Mouse (Mus musculus) kidney, adult 9 months (tissue): ENCODE measurements around the gene Arid5b.

Experiments used
- DNase-seq: peaks from one replicate; pipeline ENCODE4 v3.0.0; 2022

The Arid5b gene

DNA sequence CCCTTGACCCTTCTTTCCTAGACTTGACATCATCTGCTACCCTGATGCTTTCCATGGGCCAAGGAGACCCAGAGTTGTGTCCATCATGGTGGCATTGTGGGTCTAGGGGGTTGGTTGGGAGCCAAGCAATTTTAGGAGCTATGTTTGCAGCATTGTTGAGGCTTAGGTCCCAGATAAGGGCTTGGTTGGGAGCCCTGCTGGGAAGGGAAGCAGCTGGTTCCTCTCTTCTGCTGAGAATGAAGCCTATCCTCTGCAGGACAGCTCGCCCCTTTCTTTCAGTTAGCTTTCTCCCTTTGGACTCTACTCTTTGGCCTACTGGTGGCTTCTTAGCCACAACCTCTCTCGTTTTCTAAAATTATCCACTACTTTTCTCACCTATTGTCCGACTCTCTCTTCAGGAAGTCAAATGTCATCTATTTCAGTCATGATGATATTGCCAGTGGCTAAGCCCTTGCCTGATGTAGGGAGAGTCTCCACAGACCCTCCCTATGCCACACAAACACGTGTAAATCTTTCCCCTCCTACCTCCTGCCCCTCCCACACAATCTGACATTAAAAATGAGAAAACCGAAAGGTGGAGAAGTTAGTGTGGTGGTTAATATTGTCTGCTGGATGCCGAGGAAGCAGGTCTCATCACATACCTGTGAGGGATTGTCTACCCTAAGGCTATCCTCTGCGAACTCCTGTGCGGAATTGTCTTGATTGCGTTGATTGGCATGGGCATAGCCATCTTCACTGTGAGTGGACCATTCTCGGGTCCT is 198.4 kb downstream of the Arid5b start:
- DNase-seq = no peak

DNA sequence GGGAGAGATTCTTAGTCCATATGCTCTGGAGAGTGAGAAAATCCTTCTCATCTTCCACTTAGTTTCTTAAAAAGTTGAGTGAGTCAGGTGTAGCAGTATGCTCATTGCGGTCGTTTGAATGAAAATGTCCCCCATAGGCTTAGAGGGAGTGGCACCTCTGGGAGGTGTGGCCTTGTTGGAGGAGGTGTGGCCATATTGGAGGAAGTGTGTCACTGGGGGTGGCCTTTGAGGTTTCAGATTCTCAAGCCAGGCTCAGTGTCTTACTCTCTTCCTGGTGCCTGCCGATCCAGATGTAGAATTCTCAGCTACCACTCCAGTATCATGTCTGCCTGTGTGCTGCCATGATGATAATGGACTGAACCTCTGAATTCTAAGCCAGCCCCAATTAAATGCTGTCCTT is 199.8 kb downstream of the Arid5b start:
- DNase-seq = no peak

DNA sequence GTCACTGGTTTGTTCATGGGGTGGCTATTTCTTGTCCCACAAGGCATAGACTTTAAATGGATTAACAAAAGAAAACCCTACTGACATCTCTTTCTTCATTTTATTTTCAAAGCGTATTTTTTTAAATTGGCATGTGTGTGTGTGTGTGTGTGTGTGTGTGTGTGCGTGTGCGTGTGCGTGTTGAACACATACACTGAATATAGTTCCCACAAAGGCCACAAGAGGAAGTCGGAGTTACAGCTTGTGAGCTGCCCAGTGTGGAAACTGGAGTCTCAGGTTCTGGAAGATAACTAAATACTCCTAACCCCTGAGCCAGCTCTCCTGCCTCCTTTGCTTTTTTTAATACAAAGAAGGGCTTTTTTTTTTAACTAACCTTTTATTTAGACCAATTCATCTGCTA is 203.4 kb downstream of the Arid5b start:
- DNase-seq = no peak

DNA sequence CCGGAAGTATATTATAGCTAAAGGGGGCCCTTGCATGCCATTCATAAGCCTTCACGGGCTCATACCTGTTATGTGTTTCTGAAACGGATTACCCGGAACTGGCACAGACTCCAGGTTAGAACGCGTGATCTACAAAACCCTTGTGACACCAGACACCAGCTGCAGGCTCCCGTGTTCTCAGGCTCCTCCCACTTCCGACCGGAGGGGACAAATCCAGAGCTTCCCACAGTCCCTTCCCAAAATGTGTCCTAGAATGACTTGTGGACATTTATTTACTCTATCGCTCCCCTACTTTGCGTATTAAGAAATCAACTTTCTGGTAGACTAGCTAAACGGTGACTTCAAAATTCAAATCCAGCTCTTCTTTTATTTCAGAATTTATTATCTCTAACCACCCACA is 204.2 kb downstream of the Arid5b start:
- no peak for DNase-seq

DNA sequence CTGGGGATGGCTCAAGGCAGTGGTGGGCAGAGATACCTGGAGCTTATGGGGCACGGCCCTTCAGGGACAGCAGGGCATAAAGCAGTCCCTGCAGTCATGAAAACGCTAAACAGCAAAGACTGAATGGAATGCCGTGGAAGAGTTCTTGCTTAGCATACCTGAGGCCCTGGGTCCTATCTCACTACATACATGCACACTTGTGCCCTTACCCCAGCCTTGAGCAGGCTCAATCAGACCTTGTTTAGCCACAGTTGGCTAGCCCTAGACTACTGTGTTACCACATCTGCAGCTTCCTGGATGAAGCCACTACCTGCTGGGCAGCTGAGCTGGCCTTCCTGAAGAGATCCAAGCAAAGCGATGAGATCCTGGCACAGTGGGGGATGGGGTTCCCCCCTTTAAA is 205.9 kb downstream of the Arid5b start:
- no peak for DNase-seq

DNA sequence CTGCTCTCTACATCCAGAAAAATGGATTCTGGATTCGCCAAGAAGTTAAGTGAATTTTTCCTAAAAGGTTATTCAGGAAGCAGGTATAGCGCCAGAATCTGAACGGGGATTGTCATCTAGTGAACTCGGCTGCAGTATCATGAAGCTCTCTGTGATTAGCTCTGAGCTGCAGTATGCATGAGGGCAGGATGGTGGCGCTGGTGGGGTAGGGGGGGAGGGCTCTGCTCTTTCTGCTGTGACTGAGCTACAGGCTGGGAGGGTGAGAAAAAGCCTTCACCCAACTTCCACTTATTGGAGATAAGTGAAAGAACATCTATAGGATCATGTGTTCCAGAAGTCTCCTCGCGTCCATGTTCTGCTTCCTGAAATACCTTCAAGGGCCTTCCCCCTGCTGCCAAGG is 207.5 kb downstream of the Arid5b start:
- DNase-seq = no peak

DNA sequence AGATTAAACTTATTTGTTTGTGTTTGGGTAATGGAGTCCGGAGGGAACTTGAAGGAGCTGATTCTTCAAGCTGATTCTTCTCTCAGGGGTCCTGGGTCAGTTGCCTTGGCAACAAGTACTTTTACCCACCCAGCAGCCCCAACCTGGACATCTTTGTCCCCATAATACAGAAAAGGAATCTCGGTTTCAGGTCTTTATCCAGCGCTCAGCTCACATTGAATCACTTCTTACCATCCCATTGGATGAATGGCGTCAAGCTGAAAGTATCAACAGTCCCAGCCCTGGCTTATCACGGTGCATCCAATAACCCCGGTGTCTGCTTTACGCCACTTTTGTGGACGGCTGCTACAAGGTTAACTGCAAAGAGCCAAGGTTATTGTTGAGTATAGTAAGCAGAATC is 210.1 kb downstream of the Arid5b start:
- DNase-seq = no peak

DNA sequence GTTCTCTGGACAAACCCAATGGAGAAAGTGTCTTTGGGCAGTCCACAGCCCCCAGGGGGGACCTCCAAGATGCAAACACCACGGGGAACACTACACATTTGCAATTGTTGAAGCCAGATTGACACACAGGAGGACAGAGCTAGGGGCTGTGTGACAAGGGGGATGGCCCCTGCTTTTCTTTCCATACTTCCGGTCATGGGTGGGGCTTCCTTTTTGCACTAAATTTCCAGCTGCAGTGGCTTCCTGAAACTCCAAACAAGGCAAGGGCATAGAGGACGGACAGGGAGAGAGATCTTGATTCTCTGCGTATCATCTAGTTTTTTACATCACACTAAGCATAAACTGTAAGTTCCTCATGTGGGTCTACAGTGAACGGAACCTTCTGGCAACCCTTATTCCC is 210.6 kb downstream of the Arid5b start:
- no peak for DNase-seq

DNA sequence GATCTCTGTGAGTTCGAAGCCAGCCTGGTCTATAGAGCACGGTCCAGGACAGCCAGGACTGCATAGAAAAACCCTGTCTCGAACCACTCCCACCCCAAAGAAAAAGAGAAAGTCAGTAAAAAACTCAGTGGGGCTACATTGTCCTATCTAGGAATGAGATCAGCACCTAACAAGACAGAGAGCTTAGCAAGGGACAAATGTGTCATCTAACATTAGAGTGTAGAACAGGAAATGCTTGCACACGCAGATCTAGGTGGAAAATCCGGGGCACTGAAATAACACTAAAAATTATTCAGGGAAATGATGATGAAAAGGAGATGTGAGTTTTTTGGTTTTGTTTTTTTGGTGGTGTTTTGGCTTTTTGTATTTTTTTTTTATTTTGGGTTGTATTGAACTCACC is 212.4 kb downstream of the Arid5b start:
- no peak for DNase-seq

DNA sequence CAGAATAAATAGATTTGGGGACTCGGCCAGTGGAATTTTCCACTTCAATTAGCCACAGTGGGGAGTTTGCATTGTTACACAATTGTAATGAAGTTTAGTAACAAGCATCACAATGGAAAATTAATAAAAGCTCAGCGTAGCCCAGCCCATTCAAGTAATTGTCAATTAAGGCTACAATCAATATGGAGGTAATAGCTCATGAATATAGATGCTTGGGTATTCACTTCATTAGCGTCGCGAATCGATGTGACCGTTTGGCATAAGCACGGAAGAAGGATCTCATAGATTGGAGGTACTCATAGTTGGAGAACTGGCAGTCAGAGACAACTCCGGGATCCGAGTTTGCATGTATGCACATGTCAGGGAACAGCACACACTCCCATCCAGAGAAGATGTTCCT is 214.0 kb downstream of the Arid5b start:
- DNase-seq = no peak

DNA sequence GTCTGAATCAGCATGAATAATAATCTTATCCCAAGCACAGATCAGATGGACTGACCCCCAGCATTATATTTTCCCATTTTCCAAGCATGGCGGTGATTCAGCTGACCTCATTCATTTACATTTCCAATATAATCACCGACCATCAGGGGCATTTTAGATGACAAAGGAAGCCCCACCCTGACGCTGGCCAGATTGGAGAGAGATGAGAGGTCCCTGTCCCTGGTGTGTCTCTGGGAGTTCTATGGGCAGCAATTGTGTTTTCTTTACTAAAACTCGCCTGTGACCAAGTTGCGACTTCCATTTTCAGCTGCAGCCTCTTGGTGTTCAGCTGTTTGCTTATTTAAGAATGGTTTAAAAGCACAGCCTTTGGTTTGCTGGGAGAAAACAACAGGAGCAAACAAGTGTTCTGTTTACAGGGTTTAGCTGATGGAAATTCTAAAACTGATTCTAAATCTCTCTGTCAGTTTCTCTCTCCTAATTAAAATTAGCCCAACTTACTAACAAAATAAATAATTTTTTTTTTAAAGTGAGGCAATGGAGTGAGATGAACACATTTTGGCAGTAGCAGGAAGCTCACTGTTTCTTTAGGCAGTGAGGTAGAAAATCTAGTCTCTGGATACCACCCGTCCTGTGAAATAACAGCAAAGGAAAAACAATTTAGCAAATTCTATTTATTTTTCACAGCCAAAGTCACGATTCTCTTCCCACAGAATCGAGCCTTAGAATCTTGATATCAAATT is 214.6 kb downstream of the Arid5b start:
- DNase-seq = no peak

DNA sequence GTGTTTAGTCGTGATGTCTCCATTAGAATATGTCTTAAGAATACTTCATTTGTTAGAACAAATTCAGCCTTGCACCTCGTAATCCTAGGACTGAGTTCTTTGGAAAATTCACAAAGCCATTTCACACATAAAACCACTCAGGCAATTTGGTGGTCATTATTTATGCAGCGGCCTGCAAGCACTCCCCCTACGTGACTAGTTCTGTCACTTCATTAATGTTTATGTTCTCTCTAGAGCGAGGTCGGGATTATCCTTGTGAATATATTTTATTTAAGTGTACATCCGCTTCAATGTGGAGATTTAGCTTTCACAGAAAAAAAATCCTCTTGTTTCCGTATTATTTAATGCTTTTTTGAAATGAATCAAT is 217.3 kb downstream of the Arid5b start:
- no peak for DNase-seq

DNA sequence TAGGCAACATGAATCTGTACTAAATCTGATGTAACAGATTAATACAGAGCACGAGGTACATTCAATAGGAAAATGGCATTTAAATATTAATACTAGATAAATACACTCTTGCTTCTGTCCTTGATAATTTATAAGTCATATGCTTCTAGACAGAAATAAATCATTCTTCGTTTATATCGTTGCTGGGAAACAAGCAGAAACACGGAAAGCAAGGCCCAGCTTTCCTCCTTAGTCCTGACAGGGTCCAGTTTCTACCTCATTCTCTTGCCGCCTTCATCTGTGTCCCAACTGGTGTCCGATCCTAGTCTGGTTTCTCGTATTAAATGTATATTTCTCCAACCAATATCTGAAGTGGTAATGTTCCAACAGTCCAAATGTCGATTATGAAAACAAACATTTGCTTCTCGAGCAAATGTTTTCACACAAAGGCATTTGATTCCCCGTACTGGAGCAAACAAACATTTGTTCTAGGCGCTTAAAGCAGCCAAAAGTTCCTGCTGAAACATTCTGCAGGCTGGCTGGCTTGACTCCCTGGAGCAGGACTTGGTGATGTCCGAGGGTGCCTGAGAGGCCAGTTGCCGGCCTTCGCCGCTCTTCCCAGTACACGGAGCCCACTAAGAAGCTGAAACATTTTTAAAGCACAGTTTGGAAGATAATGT is 217.8 kb downstream of the Arid5b start:
- DNase-seq = no peak

DNA sequence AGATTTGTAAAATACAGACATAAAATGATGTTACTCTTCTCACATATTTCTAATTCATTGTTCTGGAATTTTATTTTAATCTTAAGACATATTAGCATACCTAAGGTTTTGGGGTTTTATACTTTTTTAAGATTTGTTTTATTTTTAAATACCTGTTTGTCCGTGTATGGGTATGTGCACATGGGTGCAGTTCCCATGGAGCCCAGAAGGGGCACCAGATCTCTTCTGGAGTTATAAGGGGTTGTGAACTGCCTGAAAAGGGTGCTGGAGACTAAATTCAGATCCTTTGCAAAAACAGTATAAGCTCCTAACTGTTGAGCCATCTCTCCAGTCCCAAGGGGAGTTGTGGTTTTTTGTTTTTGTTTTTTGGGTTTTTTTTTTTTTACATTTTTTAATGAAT is 220.2 kb downstream of the Arid5b start:
- DNase-seq = no peak

DNA sequence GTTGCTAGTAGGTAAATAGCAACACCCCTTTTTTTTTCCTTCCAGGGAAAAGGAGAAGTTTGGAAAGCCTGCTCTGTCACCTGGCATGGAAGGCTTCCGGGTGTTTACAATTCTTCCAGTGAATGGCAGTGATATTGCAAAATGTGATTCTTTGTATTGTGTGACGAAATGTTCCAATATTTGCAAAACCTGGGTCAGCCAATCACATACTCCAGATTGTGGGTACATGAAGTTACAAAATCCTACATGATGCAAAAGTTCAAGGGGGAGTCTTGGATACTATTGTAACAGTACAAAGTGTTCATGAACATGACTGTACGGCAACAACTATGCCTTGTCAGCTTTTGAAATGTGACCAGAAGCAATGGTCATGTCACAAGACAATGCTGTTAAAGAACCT is 220.7 kb downstream of the Arid5b start:
- DNase-seq = no peak

DNA sequence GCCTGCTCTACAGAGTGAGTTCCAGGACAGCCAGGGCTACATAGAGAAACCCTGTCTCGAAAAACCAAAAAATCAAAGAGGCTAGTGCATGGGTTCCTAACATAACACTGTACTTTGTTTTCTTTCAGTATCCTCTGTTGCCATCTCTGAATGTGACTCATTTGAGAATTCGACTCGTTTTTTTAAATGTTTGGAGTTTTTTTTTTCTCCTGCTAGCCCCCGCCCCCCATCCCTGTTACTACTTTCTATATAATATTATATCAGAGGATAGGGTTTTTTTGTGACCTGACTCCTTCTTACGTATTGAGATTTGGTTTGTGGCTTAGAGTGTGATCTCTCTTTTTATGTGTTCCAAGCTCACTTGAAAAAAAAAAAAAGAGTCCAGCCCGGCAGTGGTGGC is 223.8 kb downstream of the Arid5b start:
- no peak for DNase-seq

DNA sequence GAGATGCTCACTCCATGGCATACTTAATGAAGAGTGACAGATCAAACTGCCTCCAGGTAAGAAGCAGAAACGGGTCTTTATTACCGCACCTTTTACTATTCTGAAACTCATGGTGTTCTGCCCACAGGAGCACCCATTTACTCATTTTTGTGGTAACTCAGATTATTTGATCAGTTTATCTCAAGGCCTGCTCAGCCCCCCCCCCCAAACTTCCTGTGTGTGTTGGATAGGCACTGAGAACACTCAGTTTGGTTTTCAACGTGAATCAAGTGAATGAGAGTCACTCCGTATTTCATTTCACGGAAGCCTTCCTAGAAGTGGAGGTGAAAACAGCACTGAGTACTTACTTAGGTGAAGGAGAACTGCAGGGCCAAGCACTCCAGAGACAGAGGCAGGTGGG is 224.4 kb downstream of the Arid5b start:
- DNase-seq = no peak

DNA sequence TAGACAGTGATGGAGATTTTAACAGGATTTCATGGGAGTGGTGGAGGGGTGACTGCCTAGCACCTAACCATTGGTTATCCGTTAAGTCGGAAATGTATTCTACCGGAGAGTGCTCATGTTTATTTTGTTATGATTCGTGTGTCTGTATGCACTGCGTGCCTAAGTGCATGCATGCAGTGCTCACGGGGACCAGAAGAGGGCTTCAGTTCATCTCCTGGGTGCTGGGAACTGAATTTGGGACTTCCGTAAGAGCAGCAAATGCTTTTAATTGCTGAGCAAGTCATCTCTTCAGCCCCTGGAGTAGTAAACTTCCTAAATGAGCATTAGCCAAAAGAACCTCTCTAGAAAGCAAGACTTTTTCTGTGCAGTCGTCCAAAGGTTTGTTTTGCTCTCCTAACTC is 226.2 kb downstream of the Arid5b start:
- no peak for DNase-seq

DNA sequence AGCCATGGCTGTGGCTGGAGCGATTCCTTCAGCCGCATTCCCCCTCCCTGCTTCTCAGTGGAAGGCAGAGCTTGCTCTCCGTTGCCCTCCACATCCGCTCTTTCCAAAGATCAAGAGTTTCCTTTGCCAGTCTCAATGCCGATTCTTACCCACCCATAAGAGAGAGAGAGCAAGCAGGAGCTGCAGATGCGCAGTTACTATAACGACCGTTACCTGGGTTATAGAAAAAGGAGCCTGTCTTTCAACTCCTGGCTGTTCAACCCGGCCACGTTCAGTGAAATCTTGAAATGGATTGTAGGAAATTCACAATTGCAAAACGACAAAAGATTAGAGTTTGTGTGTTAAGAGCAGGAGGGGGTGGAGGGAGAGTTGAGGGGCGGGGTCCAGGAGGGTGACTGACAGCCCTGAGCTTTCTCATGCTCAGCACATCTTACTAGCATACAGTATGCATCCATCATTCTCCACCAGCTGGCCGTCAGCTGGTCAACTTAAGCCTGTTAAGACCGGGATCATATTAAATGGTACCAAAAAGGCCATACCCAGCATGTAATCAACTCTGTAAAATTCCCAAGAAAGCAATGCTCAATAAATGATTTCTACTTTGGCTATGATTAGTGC is 227.1 kb downstream of the Arid5b start:
- DNase-seq = no peak

DNA sequence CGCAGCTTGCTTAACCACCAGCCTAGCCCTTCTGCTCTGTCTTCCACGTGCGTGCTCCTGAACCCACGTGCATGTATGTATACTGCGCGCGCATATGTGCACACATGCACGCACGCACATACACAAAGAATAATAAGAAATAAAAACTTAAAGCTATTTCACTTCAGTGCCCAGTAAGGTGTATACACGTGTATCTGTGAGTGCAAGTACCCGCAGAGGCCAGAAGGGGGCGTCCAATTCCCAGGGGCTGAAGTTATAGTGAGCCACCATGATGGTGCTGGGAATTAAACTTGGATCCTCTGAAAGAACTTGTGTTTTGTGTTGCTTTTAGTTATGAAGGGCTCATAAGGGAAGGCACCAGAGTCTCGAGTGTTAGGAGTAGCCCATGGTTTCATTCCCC is 227.7 kb downstream of the Arid5b start:
- no peak for DNase-seq

DNA sequence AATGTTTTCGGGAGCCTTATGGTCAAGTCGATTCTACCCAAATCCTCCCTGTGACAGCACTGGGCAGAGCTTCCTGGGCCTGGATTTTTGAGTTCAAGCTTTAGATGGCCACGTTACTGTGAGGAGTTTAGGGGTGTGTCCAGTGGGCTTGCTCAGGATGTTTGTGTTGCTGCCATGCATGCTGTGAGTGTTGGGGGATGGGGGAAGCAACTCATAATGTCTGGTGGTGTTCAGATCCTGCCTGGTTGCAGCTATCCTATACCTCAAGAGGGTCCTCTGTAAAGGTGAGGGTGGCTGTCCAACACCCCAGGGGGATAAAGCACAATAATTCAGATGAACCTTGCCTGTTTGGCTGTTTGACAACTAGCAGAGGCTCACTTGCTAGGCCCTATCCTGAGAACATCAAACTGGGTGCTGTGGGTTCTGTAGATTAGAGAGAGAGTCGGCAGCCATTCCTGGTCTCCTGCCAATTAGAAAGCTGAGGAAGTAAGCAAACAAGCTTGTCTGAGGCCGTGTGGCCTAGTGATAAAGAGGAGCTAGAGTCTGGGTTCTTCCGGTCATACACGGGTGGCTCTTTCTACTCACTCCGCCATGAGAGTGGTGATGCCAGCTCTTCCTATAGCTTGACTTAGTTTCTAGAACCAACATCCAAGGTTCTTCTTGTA is 229.8 kb downstream of the Arid5b start:
- no peak for DNase-seq

DNA sequence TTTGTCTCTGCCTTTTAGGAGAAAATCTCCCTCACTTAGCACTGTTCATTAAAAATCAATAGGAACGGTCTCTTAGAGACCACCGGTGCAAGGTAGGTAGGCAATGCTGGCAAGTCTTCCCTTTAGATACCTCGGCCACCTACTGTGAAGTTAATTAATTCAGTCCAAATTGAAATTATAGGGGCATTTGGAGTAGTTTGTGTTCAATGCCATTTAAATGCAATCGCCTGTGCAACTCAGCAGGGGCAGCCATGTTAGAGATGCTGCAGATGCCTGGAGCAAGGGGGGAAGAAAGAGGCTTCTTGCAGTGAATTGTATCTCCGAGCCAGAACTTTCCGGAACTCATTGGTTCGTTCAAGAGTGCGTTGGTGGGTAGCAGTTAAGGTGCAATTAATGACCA is 233.7 kb downstream of the Arid5b start:
- no peak for DNase-seq

DNA sequence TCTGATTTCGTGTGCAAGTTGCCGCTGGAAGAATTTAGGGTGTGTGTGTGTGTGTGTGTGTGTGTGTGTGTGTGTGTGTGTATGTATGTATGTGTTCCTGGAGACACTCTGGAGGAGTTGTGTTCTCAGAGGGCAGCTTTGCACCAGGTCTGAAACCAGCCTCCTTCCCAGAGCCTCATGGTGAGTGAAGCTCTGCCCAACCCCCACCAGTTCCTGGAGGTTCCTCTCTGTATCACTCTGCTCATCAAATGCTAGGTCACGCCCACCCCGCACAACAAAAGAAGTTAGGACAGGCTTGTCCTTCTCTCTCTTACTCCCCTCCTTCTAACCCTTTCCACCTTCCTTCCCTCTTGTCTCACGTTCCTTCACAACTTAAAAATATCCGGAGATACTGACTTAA is 234.6 kb downstream of the Arid5b start:
- DNase-seq = no peak
